Mouse (Mus musculus) G1E (cell line): ENCODE measurements around the gene Junb.

Experiments used
- CTCF ChIP-seq: IDR thresholded peaks from 2 replicates; pipeline ENCODE4 v1.5.1; 2012; ENCODE audit warnings: low read depth, low read length, inconsistent platforms, mixed read lengths
- GATA1 ChIP-seq: IDR thresholded peaks from 2 replicates; pipeline ENCODE4 v1.6.1; 2012; ENCODE audit warnings: borderline replicate concordance, low read length, inconsistent platforms, mixed read lengths

DNA sequence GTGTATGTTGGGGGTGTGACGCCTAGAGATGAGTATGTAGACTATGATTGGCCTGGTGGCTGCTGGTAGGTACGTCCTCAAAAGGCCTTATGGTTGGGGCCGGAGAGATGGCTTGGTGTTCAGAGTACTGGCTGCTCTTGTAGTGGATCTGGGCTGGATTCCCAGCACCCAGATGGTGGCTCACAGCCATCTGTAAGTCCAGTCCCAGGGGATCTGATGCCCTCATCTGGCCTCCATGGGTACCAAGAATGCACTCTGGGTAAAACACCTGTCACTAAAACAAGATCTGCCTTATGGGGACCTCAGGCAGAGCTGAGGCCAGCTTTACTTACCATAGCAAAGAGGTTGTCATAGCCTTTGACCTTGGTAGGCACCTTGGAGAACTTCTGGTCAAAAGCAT, 45.3 kb upstream of the Junb start:
- TF ChIP-seq CTCF, result no peak
- no peak for TF ChIP-seq GATA1
